Mouse (Mus musculus) lung, embryonic 14.5 days (tissue): Measurements from ENCODE around the gene Olfr859. TPM values are rescaled to one million over a fixed set of nuclear protein-coding genes. Genes with fewer than 3 reads are reported as not detected.
"Not testable (repeated sequence)": the region's sequence is repeated elsewhere in the genome, so short reads cannot be mapped to it uniquely, and the experiment has no call there.

Experiments used
- ATAC-seq: fragments of 200-750 bp; cut with Nextera tagmentation; 2 replicates; pipeline ENCODE4 v1.8.0; 2017; ENCODE audit warnings: mild to moderate bottlenecking, moderate TSS enrichment, moderate library complexity; ENCODE audit not compliant: insufficient read depth
- DNase-seq: peaks from one replicate; pipeline ENCODE4 v3.0.0-alpha.2; 2015
- H3K27ac ChIP-seq: fragments of 300-500 bp; sonication (generic); 2 replicates; pipeline ENCODE4 v1.5.1; 2014; ENCODE audit warnings: low read depth, mild to moderate bottlenecking, moderate library complexity
- H3K27me3 ChIP-seq: fragments of 300-500 bp; sonication (generic); 2 replicates; pipeline ENCODE4 v1.6.1; 2014; ENCODE audit warnings: low read length, control low read depth; ENCODE audit not compliant: insufficient read depth
- H3K36me3 ChIP-seq: fragments of 300-500 bp; sonication (generic); 2 replicates; pipeline ENCODE4 v1.6.1; 2014; ENCODE audit warnings: control low read depth; ENCODE audit not compliant: insufficient read depth
- H3K4me1 ChIP-seq: fragments of 300-500 bp; sonication (generic); 2 replicates; pipeline ENCODE4 v1.6.1; 2014; ENCODE audit warnings: antibody characterized with exemption, control low read depth; ENCODE audit not compliant: insufficient read depth
- H3K4me2 ChIP-seq: fragments of 300-500 bp; sonication (generic); 2 replicates; pipeline ENCODE4 v1.6.1; 2014; ENCODE audit warnings: mild to moderate bottlenecking
- H3K4me3 ChIP-seq: fragments of 300-500 bp; sonication (generic); 2 replicates; pipeline ENCODE4 v1.5.1; 2014; ENCODE audit warnings: low read depth, low read length
- H3K9ac ChIP-seq: fragments of 300-500 bp; sonication (generic); 2 replicates; pipeline ENCODE4 v1.6.1; 2014
- H3K9me3 ChIP-seq: fragments of 300-500 bp; sonication (generic); 2 replicates; pipeline ENCODE4 v1.6.1; 2016; ENCODE audit warnings: low read depth, low read length, control low read depth
- CTCF ChIP-seq: IDR thresholded peaks from 2 replicates; pipeline ENCODE4 v1.5.1; 2016; ENCODE audit warnings: antibody characterized with exemption, low read depth
- WGBS: fragments of 180-500 bp; shearing (Covaris S2); extraction: QIAGEN DNeasy Blood & Tissue Kit; methylation state at CpG from one replicate; pipeline ENCODE4 v1.1.7; 2014; 5-methylcytosine and 5-hydroxymethylcytosine counted together
- polyA plus RNA-seq: library from polyadenylated mRNA; unstranded; fragments of >200 nt; fragmentation: Nextera tagmentation; extraction: Ambion mirVana; gene quantifications from 2 replicates; pipeline ENCODE4 v1.2.1, GENCODE M21; 2014

The Olfr859 gene
- polyA plus RNA-seq, result not detected in 2 replicates

DNA sequence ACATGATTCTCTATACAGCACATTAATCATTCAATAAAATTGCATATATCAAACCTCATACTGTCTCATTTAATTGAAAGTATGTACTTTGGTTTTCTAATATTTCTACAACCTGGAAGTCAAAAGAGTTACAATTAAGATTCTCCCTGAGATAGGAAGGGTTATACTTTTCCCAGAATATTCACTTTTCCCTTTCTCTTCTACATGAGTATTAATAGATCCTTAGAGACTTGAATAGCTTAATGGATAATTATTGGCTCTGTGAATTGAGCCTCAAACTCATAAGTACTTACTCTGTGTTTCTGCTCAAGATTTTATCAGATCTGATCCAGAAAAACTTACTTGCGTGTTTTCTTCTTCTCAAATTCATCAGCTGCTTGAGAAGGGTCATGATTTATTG is at the start of gene Olfr859:
TSS of gene Olfr859 (plus strand) at position 301 of the 400 bp plus-strand sequence.
- H3K36me3 ChIP-seq, H3K4me2 ChIP-seq, H3K9ac ChIP-seq, DNase-seq, H3K4me3 ChIP-seq, H3K27me3 ChIP-seq, H3K27ac ChIP-seq, H3K9me3 ChIP-seq, ATAC-seq, H3K4me1 ChIP-seq: not testable (repeated sequence)
- 59% methylated on average over 1 of the region's 1 CpGs for WGBS

GRCm38 (mm10) chr9:19769136-19769535 is 35.6 kb upstream of the Olfr859 start:
- ATAC-seq, result no peak
- Histone ChIP-seq H3K27me3 (no peaks in the 10 kb centered on the region), H3K9me3 (peaks cover 5% of the 10 kb centered on the region; the same call in 1 of the 2 replicates), H3K9ac (no peak overlapping the region), H3K4me3 (no peak overlapping the region), H3K4me2 (no peak overlapping the region), H3K27ac (no peak overlapping the region), H3K4me1 (no peaks in the 10 kb centered on the region), H3K36me3 (no peaks in the 10 kb centered on the region)
- no peak for DNase-seq
- WGBS, result 87% methylated on average over 14 of the region's 14 CpGs
- TF ChIP-seq CTCF, result no peak

- Histone ChIP-seq H3K4me1 (no peaks in the 10 kb centered on the region), H3K27me3 (no peaks in the 10 kb centered on the region), H3K9ac (no peak overlapping the region), H3K4me2 (no peak overlapping the region), H3K27ac (no peak overlapping the region), H3K9me3 (peaks cover 1% of the 10 kb centered on the region; the same call in 1 of the 2 replicates), H3K36me3 (no peaks in the 10 kb centered on the region), H3K4me3 (no peak overlapping the region)
- TF ChIP-seq CTCF, result no peak
- no peak for DNase-seq
- WGBS, result 89% methylated on average over 14 of the region's 14 CpGs
- no peak for ATAC-seq
These were observed 35.0 kb upstream of the Olfr859 start for GRCm38 (mm10) chr9:19769701-19770100.

DNA sequence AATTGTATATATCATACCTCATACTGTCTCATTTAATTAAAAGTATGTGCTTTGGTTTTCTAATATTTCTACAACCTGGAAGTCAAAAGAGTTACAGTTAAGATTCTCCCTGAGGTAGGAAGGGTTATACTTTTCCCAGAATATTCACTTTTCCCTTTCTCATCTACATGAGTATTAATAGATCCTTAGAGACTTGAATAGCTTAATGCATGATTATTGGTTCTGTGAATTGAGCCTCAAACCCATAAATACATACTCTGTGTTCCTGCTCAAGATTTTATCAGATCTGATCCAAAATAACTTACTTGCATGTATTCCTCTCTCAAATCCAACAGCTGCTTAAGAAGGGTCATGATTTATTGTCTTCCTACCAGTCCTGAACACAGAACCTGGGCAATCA is 24.7 kb upstream of the Olfr859 start, which contains the start of gene Olfr58:
TSS of gene Olfr58 (plus strand) at position 301 of the 400 bp plus-strand sequence.
- ATAC-seq, result no peak
- Histone ChIP-seq H3K27ac (no peak within 1 kb of the TSS), H3K4me2 (no peak within 1 kb of the TSS), H3K4me3 (no peak within 1 kb of the TSS), H3K9me3 (no peaks in the 10 kb centered on the region), H3K36me3 (no peaks in the 10 kb centered on the region), H3K9ac (no peak within 1 kb of the TSS), H3K4me1 (no peaks in the 10 kb centered on the region), H3K27me3 (no peaks in the 10 kb centered on the region)
- DNase-seq, result no peak
- no peak for TF ChIP-seq CTCF

- Histone ChIP-seq H3K36me3 (no peaks in the 10 kb centered on the region), H3K4me3 (no peak overlapping the region), H3K9me3 (no peaks in the 10 kb centered on the region), H3K27me3 (no peaks in the 10 kb centered on the region), H3K4me1 (no peaks in the 10 kb centered on the region), H3K9ac (no peak overlapping the region), H3K27ac (no peak overlapping the region), H3K4me2 (no peak overlapping the region)
- no peak for TF ChIP-seq CTCF
- WGBS, result 70% methylated on average over 1 of the region's 1 CpGs
- ATAC-seq (no peak), DNase-seq (no peak)
These were observed 1.7 kb upstream of the Olfr859 start for GRCm38 (mm10) chr9:19803000-19803399.

- H3K36me3 ChIP-seq, result no peaks in the 10 kb centered on the region
- 79% methylated on average over 1 of the region's 1 CpGs for WGBS
- no peak for TF ChIP-seq CTCF
- no peak within 1 kb of the TSS for H3K9ac ChIP-seq
- no peaks in the 10 kb centered on the region for H3K27me3 ChIP-seq
- ATAC-seq (no peak), DNase-seq (no peak)
- H3K4me2 ChIP-seq, result no peak within 1 kb of the TSS
- H3K9me3 ChIP-seq, result no peaks in the 10 kb centered on the region
- H3K4me3 ChIP-seq, result no peak within 1 kb of the TSS
- no peaks in the 10 kb centered on the region for H3K4me1 ChIP-seq
- H3K27ac ChIP-seq, result no peak within 1 kb of the TSS
These were observed 44.9 kb downstream of the Olfr859 start, which contains the start of gene Olfr860 for GRCm38 (mm10) chr9:19849647-19850046. Gene Olfr860 (minus strand): TSS chr9:19849747.

Other genes with a start within 250 kb of the Olfr859 start
- not detected in 2 replicates for gene Olfr854, start 237.5 kb upstream of the Olfr859 start, polyA plus RNA-seq
- gene Olfr855, start 222.3 kb upstream of the Olfr859 start, polyA plus RNA-seq, result not detected in 2 replicates
- 31.5 and 33.3 TPM in 2 replicates for gene Zfp317, start 182.8 kb upstream of the Olfr859 start, polyA plus RNA-seq
- not detected in 2 replicates for gene Olfr857, start 95.5 kb upstream of the Olfr859 start, polyA plus RNA-seq
- not detected in 2 replicates for gene Olfr58, start 24.6 kb upstream of the Olfr859 start, polyA plus RNA-seq
- not detected in 2 replicates for gene Olfr860, start 44.8 kb downstream of the Olfr859 start, polyA plus RNA-seq
- not detected in 2 replicates for gene Olfr862, start 83.1 kb downstream of the Olfr859 start, polyA plus RNA-seq
- 0.24 and 0.25 TPM in 2 replicates for gene Olfr77, start 112.0 kb downstream of the Olfr859 start, polyA plus RNA-seq
- gene Olfr866, start 223.1 kb downstream of the Olfr859 start, polyA plus RNA-seq, result not detected in 2 replicates